Mouse (Mus musculus): ENCODE measurements around the gene Scrg1.
A peak's percentile ranks its signal among the peaks of the same experiment; 100 is the strongest.
"Not testable (repeated sequence)": the region's sequence is repeated elsewhere in the genome, so short reads cannot be mapped to it uniquely, and the experiment has no call there.

Scrg1 gene

GRCm38 (mm10) chr8:57453361-57453760 lies 2.4 kb upstream of the Scrg1 start:
- DNase-seq (ENCODE audit: inconsistent ontology term) = no peak

GRCm38 (mm10) chr8:57457152-57457551 lies 1.4 kb downstream of the Scrg1 start:
- DNase-seq (ENCODE audit: inconsistent ontology term) = no peak

- no peak for DNase-seq (ENCODE audit: inconsistent ontology term)
These were observed 2.2 kb downstream of the Scrg1 start for GRCm38 (mm10) chr8:57457942-57458341.

- no peak for DNase-seq (ENCODE audit: inconsistent ontology term)
These were observed 7.1 kb downstream of the Scrg1 start for GRCm38 (mm10) chr8:57462839-57463238.

GRCm38 (mm10) chr8:57463757-57464156 lies 8.0 kb downstream of the Scrg1 start:
- no peak for DNase-seq (ENCODE audit: inconsistent ontology term)

GRCm38 (mm10) chr8:57468624-57469023 lies 12.9 kb downstream of the Scrg1 start:
- peak; percentile 24 for DNase-seq (ENCODE audit: inconsistent ontology term)

- no peak for DNase-seq (ENCODE audit: inconsistent ontology term)
These were observed 15.1 kb downstream of the Scrg1 start for GRCm38 (mm10) chr8:57470863-57471262.

- no peak for DNase-seq (ENCODE audit: inconsistent ontology term)
These were observed 18.0 kb downstream of the Scrg1 start for GRCm38 (mm10) chr8:57473751-57474150.

- no peak for DNase-seq (ENCODE audit: inconsistent ontology term)
These were observed 22.7 kb downstream of the Scrg1 start for GRCm38 (mm10) chr8:57478406-57478805.

GRCm38 (mm10) chr8:57479700-57480099 lies 24.0 kb downstream of the Scrg1 start:
- DNase-seq (ENCODE audit: inconsistent ontology term) = no peak

- no peak for DNase-seq (ENCODE audit: inconsistent ontology term)
These were observed 24.9 kb downstream of the Scrg1 start for GRCm38 (mm10) chr8:57480606-57481005.

- DNase-seq (ENCODE audit: inconsistent ontology term) = peak; percentile 59
These were observed 31.0 kb downstream of the Scrg1 start for GRCm38 (mm10) chr8:57486491-57487440.

GRCm38 (mm10) chr8:57487441-57488155 lies 31.9 kb downstream of the Scrg1 start, which contains the start of gene Sap30:
Gene Sap30 (minus strand): TSS chr8:57487860.
- peak; percentile 100 for DNase-seq (ENCODE audit: inconsistent ontology term)

GRCm38 (mm10) chr8:57488312-57488765 lies 32.6 kb downstream of the Scrg1 start:
- DNase-seq (ENCODE audit: inconsistent ontology term) = peak; percentile 81

- DNase-seq (ENCODE audit: inconsistent ontology term) = no peak
These were observed 33.6 kb downstream of the Scrg1 start for GRCm38 (mm10) chr8:57489366-57489765.

- DNase-seq (ENCODE audit: inconsistent ontology term) = no peak
These were observed 34.2 kb downstream of the Scrg1 start for GRCm38 (mm10) chr8:57489896-57490295.

GRCm38 (mm10) chr8:57491873-57492272 lies 36.1 kb downstream of the Scrg1 start:
- no peak for DNase-seq (ENCODE audit: inconsistent ontology term)

- DNase-seq (ENCODE audit: inconsistent ontology term) = peak; percentile 13
These were observed 42.7 kb downstream of the Scrg1 start for GRCm38 (mm10) chr8:57498494-57498846.

GRCm38 (mm10) chr8:57498847-57499511 lies 43.3 kb downstream of the Scrg1 start:
- DNase-seq (ENCODE audit: inconsistent ontology term) = peak; percentile 70

GRCm38 (mm10) chr8:57503641-57504040 lies 47.9 kb downstream of the Scrg1 start:
- no peak for DNase-seq (ENCODE audit: inconsistent ontology term)

- not testable (repeated sequence) for DNase-seq (ENCODE audit: inconsistent ontology term)
These were observed 49.8 kb downstream of the Scrg1 start for GRCm38 (mm10) chr8:57505500-57505899.

- DNase-seq (ENCODE audit: inconsistent ontology term) = no peak
These were observed 51.9 kb downstream of the Scrg1 start for GRCm38 (mm10) chr8:57507556-57508063.

Data from Muller cell, postnatal 12 days (primary cell).